Mouse (Mus musculus) right cerebral cortex, adult 2 months (tissue): ENCODE results near the gene Tnfsf10.
"Not testable (repeated sequence)": the region's sequence is repeated elsewhere in the genome, so short reads cannot be mapped to it uniquely, and the experiment has no call there.

ENCODE experiments used
- DNase-seq, 2 experiments: peaks; one replicate each; pipeline ENCODE4 v3.0.0; 2021 to 2022; ENCODE audit warnings: low spot score in 2 of 2

Tnfsf10 gene

DNA sequence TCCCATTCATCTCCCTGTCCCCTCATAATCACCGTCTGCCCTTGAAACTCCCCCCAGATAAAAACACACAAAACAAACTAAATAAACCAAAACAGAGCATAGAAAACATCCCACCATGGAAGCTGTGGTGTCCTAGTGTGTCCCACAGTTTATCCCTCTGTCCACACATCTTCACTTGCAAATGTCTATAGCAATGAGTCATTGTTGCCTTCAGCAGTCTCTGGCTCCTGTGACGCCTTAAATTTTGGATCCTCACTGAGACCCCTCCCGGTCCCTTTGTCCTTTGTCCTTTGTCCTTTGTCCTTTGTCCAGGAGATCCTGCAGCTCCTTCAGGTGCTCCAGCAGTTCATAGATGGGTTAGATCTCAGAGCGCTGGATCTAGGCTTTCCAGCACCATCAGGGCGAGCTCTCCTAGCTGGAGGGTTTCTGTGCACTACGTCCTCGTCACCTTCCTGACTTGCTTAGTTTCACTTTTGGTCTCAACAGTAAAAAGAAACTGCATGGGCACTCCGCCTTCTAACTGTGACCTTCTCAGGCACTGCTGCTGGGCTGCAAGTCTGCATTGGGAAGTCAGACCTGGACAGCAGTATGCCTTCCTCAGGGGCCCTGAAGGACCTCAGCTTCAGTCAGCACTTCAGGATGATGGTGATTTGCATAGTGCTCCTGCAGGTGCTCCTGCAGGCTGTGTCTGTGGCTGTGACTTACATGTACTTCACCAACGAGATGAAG, at the start of gene Tnfsf10:
Gene Tnfsf10 (plus strand): TSS at position 470 of the 729 bp plus-strand sequence.
- DNase-seq = no peak

DNA sequence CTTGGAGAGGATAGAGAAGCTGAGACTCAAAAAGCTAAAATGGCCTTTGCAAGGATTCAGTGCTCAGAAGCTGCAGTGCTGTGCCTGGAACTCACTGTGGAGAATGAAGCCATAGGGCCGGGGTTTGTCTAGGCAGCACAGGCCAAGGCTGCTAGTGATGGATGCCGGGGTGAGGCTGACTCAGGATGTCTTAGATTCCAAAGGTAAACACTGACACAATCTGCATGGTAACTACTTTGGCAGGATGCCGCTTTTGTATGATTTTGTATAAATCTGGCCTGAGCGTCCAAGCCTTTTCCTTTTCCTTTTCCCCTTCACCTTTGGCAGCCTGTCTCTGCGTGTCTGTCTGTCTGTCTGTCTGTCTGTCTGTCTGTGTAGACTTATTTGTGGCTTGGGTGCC, 49.5 kb upstream of the Tnfsf10 start:
- DNase-seq = no peak

DNA sequence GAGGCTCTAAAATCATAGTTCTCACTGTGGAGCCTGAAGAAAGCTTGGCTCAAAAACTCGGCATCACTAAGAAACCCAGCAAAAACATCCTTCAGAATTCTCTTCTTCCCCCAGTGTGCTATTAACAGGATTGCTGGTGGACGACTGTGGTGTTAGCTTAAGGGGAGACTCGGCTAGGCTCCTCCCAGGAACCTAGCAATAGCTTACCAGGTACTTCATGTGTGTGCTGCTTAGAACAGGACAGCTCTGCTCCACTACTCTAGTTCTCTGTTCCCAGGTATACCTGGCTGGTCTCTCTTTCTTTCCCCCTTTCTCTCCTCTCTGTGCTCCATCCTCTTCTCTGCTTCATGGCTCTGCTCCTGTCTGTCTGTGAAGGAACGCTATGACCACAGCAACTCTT, 48.9 kb upstream of the Tnfsf10 start:
- DNase-seq = no peak

DNA sequence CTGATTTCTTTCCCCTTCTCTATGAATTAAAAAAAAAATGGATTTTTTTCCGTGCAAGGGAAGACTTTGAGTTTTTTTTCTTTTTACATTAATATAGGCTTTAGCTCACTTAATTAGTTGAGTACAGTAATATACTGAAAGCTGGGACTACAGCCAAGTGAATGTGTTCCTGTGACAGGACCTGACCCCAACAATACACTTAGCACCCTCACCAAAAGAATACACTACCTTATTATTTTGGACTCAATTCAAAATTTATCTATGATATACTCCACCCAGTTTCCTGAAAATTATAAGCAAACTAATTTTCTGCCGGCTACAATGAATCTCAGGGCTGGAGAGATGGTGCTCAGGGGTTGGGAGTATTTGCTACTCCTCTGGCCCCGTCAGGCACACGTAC, 47.7 kb upstream of the Tnfsf10 start:
- DNase-seq = no peak

DNA sequence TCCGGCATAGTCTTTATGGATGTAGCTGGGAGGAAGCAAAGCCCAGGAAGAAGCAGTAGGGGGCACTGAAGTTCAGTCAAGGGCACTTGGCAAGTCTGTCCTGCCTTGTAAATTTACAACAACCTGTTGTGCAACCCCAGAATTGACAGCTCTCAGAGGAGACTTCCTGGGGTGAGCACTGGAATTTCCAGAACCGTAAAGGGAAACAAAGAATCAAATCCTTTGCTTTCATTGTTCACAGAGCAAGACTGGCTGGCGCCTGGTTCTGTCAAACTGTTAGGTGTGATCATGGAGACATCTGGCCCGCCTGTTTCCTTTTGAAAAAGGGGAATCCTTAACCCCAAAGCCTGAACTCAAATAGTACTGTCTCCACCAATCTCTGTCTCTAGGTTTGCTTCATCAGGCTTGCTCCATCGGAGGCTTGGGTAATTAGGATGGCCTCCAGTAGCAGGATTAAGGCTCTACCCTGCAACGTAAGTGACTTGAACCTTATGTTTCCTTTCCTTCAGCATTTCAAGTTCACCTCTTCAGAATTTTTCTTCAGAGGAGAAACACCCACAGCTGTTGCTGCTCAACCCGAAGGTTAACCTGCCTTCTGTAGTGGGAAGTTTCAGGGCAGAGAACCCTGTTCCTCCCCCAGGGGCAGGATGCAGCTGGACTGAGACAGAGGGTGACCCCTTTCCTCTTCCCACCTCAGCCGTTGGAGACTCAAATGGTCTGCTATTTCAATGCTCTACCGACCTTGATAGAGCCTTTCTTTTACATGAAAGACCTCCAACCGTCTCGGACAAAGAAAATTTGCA, 46.5 kb upstream of the Tnfsf10 start:
- DNase-seq = no peak

DNA sequence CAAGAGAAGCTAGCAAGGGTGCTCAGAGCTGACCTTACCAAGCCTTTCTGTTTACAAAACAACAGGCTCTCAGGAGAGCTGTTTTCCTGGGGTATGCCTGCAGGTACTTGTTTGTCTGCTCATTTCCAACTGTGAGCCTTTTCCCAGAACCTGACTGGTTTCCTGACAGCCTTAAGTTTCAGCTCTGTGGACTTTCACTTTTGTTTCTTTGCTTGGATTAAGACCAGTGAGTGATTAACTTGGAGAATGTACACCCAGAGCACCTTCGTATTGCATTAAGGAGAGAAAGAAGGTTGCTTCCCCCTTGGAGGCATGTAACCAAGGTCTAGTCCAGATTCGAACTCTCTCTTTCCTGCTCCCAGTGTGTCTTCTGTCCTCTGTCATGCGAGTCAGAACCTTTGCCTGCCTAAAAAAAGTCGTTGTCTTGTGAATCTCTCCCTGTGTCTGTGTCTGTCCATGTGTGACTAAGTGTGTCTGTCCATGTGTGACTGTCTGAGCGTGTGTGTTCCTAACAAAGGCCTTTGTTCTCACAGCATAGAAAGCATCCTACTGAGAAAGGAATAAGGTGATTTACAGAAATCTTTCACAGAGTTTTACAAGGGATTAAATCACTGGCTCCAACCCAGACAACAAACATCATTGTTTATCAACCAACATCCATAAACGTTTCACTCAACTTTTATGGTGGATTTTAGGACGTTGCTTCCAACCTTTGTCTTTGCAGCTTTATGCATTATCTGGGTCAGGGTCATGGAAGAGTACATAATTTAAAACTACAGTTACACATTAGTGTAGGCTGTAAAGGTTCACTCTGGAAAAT, 43.7 kb upstream of the Tnfsf10 start:
- no peak for DNase-seq

DNA sequence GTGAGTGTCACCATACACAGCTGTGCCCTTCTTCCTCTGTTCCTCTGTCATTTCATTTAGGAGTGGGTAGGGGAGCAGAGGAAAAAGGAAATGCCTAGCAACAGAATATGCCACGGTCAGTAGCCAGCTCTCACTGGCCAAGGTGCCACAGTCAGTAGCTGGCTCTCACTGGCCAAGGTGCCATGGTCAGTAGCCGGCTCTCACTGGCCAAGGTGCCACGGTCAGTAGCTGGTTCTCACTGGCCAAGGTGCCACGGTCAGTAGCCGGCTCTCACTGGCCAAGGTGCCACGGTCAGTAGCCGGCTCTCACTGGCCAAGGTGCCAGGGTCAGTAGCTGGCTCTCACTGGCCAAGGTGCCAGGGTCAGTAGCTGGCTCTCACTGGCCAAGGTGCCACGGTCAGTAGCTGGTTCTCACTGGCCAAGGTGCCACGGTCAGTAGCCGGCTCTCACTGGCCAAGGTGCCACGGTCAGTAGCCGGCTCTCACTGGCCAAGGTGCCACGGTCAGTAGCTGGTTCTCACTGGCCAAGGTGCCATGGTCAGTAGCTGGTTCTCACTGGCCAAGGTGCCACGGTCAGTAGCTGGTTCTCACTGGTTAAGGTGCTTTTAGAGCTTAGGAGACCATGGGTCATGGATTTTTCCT, 37.4 kb upstream of the Tnfsf10 start:
- DNase-seq = not testable (repeated sequence)

DNA sequence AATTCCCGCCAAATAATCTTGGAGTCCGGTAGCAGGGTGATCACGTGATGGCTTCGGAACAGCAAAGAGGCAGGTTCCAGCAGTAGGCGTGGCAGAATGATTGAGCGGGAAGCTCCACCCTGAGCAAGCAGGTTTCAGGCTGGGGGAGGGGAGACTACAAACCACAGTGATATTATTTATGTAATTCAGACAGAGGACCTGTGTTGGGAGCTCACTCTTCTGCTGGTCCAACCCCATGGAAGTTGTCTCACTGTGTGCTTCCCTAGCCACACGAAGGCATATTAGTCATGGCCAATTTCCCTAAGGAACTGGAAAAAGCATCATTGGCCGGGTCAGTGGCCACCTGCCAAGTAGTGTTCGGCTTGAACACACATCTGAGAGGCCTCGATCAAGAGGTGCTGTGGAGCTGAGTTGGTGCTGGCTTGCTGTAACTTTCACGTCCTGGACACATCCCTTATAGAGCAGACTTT, 36.5 kb upstream of the Tnfsf10 start:
- DNase-seq = no peak

DNA sequence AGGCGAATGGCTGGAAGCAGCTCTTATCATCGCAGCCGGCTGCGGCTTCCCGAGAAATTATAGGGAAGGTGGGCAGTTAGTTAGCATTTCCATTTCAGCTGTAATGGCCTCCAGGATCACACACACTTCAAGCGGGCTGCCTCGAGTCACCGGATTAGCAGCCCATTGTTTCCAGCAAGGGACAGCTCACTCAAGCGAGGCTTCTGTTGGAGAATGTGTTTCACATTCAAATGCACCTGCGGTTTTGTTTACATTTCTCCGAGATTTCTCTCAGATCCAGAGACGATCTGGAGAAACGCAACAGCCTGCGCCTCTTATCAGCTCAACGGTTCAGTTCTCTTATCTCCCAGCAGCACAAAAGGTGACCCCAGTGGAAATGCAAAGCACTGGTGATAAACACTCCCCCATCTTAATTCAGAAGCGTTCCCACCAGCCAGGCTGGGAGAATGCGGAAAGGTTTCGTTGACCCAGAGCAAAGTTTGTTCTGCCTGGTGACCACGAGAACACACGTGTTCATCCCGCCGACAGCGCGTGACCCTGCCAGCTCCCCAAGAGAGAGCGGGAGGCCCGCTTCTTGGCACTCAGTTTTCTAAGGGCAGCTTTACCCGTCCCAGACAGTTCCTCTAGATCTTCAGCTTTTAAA, 33.6 kb upstream of the Tnfsf10 start:
- DNase-seq = peak; percentile 20 to 25

DNA sequence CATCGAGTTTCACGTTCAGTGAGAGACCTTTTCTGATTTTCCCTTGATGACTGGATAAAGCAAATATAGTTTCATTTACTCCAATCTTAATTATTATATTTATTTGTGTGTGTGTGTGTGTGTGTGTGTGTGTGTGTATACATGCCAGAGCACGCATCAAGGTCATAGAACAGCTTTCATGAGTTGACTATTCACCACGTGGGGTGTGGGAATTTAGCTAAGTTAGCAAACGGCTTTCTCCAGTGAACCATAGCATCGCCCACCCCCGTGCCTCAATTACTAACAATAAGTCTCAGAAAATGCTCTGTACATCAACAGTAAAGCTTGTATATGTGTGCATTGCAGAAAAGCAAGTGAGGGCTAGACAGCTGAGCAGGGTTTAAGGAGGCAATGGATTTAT, 33.0 kb upstream of the Tnfsf10 start:
- DNase-seq = no peak

DNA sequence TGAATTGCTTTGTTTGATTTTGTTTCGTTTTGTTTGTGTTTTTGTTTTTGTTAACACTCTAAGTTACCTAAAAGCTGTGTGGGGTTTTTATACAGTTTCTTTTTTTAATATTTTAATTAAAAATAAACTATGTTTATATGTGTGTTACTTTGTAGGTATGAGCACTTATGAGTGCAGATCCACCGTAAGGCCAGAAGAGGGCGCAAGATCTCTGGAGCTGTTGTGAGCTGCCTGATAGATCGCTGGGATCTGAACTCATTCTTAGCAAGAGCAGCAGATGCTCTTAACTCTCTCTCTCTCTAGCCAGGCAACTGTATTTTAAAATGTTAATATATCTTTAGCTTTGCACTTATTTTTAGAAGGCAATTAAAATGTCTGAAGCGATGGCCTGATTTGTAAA, 32.6 kb upstream of the Tnfsf10 start:
- no peak for DNase-seq

DNA sequence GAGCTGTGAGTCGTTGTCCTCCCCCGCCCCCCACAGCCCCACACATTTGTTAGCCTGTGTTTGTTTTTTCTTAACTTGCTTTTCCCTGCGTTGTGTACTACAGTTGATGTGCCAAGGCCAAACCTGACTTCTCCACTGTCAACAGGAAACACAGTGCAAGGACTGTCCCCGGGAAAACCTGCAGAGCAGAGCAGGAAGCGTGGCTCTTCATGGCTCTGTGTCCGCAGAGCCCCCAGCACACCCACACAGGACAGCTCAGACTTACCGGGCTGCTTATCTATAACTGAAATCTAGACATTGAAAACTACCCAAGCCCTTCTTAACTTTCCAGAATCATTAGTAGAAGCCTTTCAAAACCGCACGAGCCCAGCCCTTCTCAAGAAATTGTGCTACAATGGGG, 31.8 kb upstream of the Tnfsf10 start:
- DNase-seq = no peak

DNA sequence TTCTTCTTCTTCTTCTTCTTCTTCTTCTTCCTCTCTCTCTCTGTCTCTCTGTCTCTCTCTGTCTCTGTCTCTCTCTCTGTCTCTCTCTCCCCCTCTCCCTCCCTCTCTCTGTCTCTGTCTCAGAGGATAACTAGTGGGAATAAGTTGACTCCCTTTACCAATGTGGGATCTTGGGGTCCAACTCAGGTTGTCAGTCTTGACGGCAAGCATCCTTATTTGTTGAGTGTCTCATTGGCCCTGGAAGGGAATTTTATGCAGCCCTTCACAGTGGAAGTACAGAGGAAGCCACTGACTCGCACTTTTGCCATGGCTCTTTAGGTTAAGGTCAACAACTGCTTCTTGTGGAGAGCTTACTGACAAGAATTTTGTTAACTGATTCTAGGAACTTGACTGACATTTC, 28.5 kb upstream of the Tnfsf10 start:
- DNase-seq = no peak

DNA sequence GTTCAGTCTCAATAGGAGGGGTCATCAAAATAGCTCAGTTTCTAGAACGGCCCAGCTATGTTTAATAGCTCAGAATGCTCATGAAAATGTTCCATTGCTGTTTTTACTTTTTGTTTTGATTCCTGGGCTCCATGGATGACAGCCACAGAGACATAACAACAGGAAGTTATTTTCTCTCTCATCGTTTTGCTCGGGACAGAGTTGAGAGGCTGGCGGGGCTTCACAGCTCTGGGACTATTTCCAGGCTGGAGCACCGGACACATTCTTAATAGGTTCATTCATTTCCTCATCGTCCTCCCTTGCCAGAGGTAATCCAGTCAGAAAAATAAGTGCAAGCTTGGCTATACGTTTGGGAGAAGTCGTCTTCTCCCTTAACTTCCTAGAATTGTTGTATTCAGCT, 27.9 kb upstream of the Tnfsf10 start:
- no peak for DNase-seq

DNA sequence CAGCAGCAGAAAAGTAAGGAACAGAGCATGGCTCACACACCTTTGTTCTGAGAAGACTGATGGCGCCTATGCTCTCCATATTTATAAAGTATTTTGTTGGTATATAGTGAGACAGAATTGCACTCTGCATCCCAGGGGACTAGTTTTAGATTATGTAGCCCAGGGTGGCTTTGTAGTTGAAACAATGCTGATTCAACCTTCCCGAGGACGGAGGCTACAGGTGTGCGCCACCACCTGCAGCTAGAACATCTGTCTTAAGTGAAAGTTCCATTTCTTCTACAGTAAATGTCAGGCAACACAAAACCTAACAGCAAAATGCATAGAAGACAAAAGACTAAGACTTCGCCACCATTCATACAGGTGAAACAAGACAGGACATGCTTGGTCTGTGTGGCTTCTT, 26.5 kb upstream of the Tnfsf10 start:
- no peak for DNase-seq

DNA sequence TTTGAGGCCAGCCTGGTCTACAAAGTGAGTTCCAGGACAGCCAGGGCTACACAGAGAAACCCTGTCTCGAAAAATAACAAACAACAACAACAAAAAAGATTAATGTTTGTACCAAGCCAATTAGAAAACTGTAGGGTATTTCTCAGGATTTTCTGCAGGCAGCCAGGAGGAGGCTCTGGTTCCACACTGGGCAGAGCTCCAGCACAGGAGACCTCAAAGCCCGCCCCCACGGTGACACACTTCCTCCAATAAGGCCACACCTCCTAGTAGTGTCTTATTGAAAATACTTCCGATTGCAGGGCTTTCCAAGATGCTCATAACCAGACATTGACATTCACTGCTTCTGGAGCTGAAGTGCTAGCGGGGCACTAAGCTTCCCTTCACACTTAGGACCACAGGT, 25.9 kb upstream of the Tnfsf10 start:
- not testable (repeated sequence) for DNase-seq

DNA sequence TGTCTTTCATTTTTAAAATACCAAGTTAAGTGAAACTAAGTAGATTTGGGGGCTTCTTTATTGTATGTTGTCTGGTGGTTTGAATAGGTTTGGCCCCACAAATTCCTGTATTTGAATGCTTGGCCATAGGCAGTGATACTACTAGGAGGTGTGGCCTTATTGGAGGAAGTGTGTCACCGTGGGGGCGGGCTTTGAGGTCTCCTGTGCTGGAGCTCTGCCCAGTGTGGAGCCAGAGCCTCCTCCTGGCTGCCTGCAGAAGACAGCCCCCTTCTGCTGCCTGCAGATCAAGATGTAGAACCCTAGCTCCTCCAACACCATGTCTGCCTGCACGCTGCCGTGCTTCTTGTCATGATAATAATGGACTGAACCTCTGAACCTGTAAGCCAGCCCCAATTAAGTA, 25.4 kb upstream of the Tnfsf10 start:
- not testable (repeated sequence) for DNase-seq

DNA sequence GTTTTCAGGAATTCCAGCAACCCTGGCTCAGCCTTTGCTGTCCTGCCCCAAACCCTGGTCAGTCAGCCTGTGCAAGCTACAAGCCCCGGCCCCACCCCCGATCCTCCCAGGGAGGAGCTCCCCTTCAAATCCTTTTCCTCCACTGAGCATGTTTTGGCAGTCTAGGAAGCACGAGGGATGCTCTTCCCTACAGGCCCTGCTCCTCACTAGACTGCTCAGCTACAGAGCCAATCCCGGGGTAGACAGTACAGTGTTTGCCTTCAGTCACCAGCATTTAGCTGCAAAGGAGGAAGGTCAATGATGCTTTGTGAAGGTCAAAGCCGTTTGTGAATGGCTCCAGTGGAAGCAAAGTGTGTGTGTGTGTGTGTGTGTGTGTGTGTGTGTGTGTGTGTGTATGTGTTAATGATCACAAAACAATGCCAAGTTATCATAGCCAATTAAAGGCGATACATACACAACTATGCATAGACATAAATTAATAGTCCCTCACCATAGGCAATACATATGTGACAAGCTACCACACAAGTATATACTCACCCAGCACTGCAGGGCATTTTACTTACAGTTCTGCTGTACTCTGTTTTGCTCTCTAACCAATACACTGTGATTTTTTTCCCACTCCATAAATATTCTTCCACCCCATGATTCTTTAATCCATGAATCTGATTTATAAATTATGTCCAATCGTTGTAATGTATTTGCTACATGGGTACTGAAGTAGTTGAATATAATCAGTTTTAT, 23.0 kb upstream of the Tnfsf10 start:
- no peak for DNase-seq

DNA sequence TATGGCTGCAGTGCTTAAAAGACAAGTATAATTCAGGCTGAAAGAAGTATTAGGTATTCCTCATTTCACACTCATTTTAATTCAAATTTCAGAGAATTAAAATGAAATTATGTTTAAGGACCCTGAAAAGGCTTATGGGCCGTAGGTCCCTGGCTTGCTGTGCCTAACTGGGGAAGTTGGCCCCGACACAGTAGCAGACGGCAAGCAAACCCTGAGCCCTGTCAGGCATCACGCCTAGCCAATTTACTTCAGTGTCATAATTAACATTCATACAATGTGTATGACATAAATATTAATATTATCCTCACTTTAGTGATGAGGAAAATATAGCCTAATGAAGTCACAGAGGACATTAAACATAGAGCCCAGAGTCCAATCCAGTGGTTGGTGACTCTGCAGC, 16.4 kb upstream of the Tnfsf10 start:
- DNase-seq = no peak

DNA sequence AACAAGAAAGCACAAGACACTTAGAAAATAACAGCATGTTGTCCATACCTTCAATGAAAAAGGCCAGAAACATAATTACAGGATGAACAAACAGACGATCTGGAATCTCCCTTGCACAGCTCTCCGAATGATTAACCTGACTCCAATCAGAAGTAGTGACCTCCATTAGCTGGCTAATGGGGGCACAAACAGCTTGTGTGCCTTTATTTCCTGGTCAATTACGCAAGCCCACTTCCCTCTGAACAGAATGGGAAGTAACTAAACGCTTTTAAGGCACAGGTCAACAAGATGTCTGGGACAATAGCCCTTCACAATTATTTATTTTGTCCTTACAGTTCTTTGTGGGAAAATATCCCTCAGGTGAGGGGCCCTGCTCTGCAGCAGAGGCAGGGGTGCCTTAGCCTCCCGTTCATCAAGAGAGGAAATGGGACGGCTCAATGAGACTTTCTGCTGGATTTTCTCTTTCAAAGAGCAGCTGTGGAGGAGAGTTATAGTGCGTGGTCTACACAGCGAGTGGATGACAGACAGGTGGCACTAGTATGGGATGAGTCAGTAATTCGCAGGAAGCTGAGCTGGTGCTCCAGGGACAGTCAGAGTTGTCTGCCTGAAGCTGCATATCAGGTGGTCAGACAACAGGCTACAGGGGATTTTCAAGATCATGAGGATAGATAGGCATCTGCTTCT, 14.3 kb upstream of the Tnfsf10 start:
- no peak for DNase-seq
